Mouse (Mus musculus) liver, adult (tissue): ENCODE data around the gene Gm17428.

Experiments
- GATA4 ChIP-seq: IDR thresholded peaks from 2 replicates; pipeline ENCODE4 v1.6.1; 2014; ENCODE audit warnings: mild to moderate bottlenecking, low read length; ENCODE audit not compliant: insufficient replicate concordance

The Gm17428 gene

GRCm38 (mm10) chr14:55014991-55015766 is 38.4 kb downstream of the Gm17428 start, which contains the start of gene Ngdn:
Gene Ngdn (plus strand): TSS chr14:55015454.
- no peak for TF ChIP-seq GATA4

DNA sequence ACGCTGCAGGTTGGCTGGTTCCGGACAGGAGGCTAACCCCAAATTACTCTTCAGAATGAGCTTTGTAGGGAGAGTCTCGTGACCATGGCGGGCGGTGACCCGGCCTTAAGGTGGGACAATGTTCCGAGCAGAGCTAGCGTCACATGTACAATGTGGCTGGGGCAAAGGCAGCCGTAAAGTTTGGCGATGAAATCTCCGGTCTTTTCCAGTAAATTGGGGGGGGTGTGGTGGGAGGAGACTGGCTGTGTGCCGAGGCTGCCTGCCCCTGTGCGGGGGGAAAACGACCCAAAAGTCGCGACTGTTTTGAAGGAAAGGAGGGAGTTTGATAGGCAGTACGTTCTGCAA is 39.0 kb downstream of the Gm17428 start:
- no peak for TF ChIP-seq GATA4

GRCm38 (mm10) chr14:55016876-55017275 is 40.1 kb downstream of the Gm17428 start:
- no peak for TF ChIP-seq GATA4

DNA sequence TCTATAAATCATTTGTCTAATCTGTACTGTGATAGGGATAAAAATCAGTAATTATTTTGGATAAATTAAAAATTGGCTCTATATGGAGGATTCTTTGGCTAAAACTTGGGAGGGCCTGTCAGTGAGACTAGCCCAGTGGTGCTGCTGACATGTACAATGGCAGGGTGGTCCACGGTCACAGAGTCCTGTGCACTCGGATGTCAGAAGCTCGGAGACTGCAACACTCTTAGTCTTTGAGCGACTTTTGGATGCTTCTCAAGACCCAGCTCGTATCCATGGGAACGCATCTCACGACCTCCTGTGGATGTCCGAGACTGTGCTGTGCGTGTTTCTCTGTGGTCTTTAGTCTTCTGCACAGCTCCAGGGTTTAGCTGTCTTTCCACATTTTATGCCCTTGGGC is 43.7 kb downstream of the Gm17428 start:
- no peak for TF ChIP-seq GATA4

DNA sequence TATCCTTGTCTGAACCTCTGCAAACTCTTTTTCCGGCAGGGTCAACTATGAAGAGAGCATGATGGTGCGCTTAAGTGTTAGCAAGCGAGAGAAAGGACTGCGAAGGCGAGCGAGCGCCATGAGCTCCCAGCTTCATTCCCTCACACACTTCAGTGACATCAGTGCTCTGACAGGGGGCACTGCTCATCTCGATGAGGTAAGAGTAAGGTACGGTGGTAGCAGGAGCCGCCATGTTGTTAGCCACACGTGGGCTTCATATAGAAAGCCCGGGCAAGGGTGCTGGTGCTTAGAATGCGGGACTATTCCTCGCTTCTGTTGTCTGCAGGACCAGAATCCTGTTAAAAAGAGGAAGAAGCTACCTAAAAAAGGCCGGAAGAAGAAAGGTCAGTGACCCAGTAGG is 46.3 kb downstream of the Gm17428 start:
- TF ChIP-seq GATA4 = no peak

DNA sequence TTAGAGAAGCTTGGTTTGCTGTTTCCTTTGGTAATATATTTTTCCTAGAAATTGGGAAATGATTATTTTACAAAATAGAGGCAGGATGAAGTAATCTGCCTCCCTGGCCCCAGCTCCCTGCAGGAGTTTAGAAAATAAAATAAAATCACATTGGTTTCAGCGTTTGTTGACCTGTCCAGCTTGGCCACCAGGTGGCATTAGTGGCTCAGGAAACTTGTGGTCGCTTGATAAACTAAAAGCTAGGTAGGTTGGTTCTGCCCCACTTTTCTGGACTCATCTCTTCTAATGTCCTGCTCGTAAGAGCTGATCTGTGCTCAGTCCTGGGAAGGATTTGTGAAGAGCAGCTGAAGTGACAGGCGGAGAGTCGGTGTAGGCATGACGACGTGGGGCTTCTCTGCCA is 47.5 kb downstream of the Gm17428 start:
- no peak for TF ChIP-seq GATA4

DNA sequence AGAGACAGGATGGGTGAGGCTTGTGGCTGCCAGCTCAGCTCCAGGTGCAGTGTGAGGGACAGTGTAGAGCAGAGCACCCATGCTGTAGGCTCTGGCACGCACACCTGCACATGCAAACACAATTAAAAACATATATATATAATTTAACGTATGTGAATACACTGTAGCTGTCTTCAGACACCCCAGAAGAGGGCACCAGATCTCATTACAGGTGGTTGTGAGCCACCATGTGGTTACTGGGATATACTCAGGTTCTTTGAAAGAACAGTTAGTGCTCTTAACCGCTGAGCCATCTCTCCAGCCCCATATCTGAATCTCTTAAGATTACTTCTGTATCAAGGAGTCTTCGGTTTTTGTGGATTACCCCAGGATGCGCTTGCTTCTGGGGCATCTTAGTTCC is 48.8 kb downstream of the Gm17428 start:
- no peak for TF ChIP-seq GATA4
